Mouse (Mus musculus) limb, embryonic 11.5 days (tissue): ENCODE measurements around the gene Slfn3. TPM values are rescaled to one million over a fixed set of nuclear protein-coding genes. Genes with fewer than 3 reads are reported as not detected.
"Not testable (repeated sequence)": the region's sequence is repeated elsewhere in the genome, so short reads cannot be mapped to it uniquely, and the experiment has no call there.

Experiments used
- ATAC-seq: fragments of 200-750 bp; cut with Nextera tagmentation; 2 replicates; pipeline ENCODE4 v1.8.0; 2017; ENCODE audit warnings: low read depth; ENCODE audit not compliant: insufficient number of reproducible peaks, low FRiP score, low TSS enrichment
- DNase-seq: peaks from one replicate; pipeline ENCODE4 v3.0.0-alpha.2; 2015; ENCODE audit warnings: low spot score
- H3K27ac ChIP-seq: fragments of 300-500 bp; sonication (generic); replicated peaks from 2 replicates; pipeline ENCODE4 v1.5.1; 2014; ENCODE audit warnings: low read depth, mild to moderate bottlenecking, low read length
- H3K27me3 ChIP-seq: fragments of 300-500 bp; sonication (generic); 2 replicates; pipeline ENCODE4 v1.6.1; 2014; ENCODE audit warnings: mild to moderate bottlenecking, low read length, mixed read lengths; ENCODE audit not compliant: control insufficient read depth, insufficient read depth
- H3K36me3 ChIP-seq: fragments of 300-500 bp; sonication (generic); 2 replicates; pipeline ENCODE4 v1.6.1; 2014; ENCODE audit warnings: mild to moderate bottlenecking, low read length, moderate library complexity, mixed read lengths; ENCODE audit not compliant: control insufficient read depth, insufficient read depth
- H3K4me1 ChIP-seq: fragments of 300-500 bp; sonication (generic); 2 replicates; pipeline ENCODE4 v1.6.1; 2014; ENCODE audit warnings: low read length, mixed read lengths; ENCODE audit not compliant: control insufficient read depth, insufficient read depth
- H3K4me2 ChIP-seq: fragments of 300-500 bp; sonication (generic); 2 replicates; pipeline ENCODE4 v1.6.1; 2014; ENCODE audit warnings: low read depth, mild to moderate bottlenecking, moderate library complexity; ENCODE audit not compliant: severe bottlenecking
- H3K4me3 ChIP-seq: fragments of 300-500 bp; sonication (generic); 2 replicates; pipeline ENCODE4 v1.5.1; 2014; ENCODE audit warnings: low read depth, low read length
- H3K9ac ChIP-seq: fragments of 300-500 bp; sonication (generic); 2 replicates; pipeline ENCODE4 v1.6.1; 2014; ENCODE audit warnings: mild to moderate bottlenecking, low read length
- H3K9me3 ChIP-seq: fragments of 300-500 bp; sonication (generic); 2 replicates; pipeline ENCODE4 v1.6.1; 2016; ENCODE audit warnings: low read length; ENCODE audit not compliant: control insufficient read depth
- WGBS: fragments of 180-500 bp; shearing (Covaris S2); extraction: QIAGEN DNeasy Blood & Tissue Kit; methylation state at CpG from one replicate; pipeline ENCODE4 v1.1.7; 2014; 5-methylcytosine and 5-hydroxymethylcytosine counted together
- polyA plus RNA-seq: library from polyadenylated mRNA; unstranded; fragments of >200 nt; fragmentation: Nextera tagmentation; extraction: Ambion mirVana; gene quantifications from 2 replicates; pipeline ENCODE4 v1.2.1, GENCODE M21; 2014

The Slfn3 gene
- polyA plus RNA-seq, 1 experiment from 2014 or later: 1.0 TPM

GRCm38 (mm10) chr11:83223793-83224192 is 32.7 kb downstream of the Slfn3 start:
- DNase-seq, H3K4me1 ChIP-seq, H3K36me3 ChIP-seq, H3K4me2 ChIP-seq, ATAC-seq, H3K9ac ChIP-seq, H3K27me3 ChIP-seq, H3K27ac ChIP-seq, H3K9me3 ChIP-seq, H3K4me3 ChIP-seq: not testable (repeated sequence)
- 76% methylated on average over 5 of the region's 5 CpGs for WGBS

- 87% methylated on average over 9 of the region's 9 CpGs for WGBS
Observed at GRCm38 (mm10) chr11:83224217-83224616, 33.1 kb downstream of the Slfn3 start.

DNA sequence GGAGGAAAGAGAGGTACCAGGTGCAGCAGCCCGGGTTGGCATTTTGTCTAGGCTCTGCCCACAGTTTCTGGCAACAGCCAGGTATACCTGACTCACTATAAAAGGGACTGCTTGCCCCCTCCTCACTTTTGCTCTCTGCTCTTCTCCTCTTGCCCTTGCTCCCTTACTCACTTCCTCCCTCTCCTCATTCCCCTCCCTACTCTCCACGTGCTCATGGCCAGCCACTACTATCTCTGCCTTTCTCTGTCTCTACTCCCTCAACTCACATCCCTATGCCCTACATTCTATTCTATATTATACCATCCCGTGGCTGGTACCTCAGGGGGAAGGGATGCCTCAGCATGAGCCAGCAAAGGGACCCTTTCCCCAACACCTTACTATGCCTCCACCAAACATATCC is 33.6 kb downstream of the Slfn3 start:
- H3K9me3 ChIP-seq: no peaks in the 10 kb centered on the region
- no peaks in the 10 kb centered on the region for H3K4me1 ChIP-seq
- H3K27ac ChIP-seq: no peak overlapping the region
- no peak overlapping the region for H3K4me3 ChIP-seq
- no peaks in the 10 kb centered on the region for H3K36me3 ChIP-seq
- no peak overlapping the region for H3K4me2 ChIP-seq
- H3K27me3 ChIP-seq: no peaks in the 10 kb centered on the region
- ATAC-seq (no peak), DNase-seq (no peak)
- WGBS: 79% methylated on average over 3 of the region's 3 CpGs
- H3K9ac ChIP-seq: no peak overlapping the region

More at GRCm38 (mm10) chr11:83224217-83224616, 33.1 kb downstream of the Slfn3 start:
- Histone ChIP-seq H3K4me1 (no peaks in the 10 kb centered on the region), H3K36me3 (no peaks in the 10 kb centered on the region), H3K4me3 (no peak overlapping the region), H3K27ac (no peak overlapping the region), H3K27me3 (no peaks in the 10 kb centered on the region), H3K4me2 (no peak overlapping the region), H3K9me3 (no peaks in the 10 kb centered on the region), H3K9ac (no peak overlapping the region)
- DNase-seq: no peak
- ATAC-seq: no peak

GRCm38 (mm10) chr11:83225371-83225960 is 34.3 kb downstream of the Slfn3 start:
- no peak for ATAC-seq
- no peaks in the 10 kb centered on the region for H3K27me3 ChIP-seq
- H3K9me3 ChIP-seq: no peaks in the 10 kb centered on the region
- H3K27ac ChIP-seq: no peak overlapping the region
- no peak overlapping the region for H3K9ac ChIP-seq
- WGBS: 89% methylated on average over 9 of the region's 9 CpGs
- H3K36me3 ChIP-seq: no peaks in the 10 kb centered on the region
- no peak for DNase-seq
- no peak overlapping the region for H3K4me3 ChIP-seq
- H3K4me2 ChIP-seq: no peak overlapping the region
- H3K4me1 ChIP-seq: no peaks in the 10 kb centered on the region

GRCm38 (mm10) chr11:83227926-83228723 is 37.0 kb downstream of the Slfn3 start:
- no peaks in the 10 kb centered on the region for H3K36me3 ChIP-seq
- WGBS: 86% methylated on average over 7 of the region's 7 CpGs
- no peaks in the 10 kb centered on the region for H3K27me3 ChIP-seq
- no peak overlapping the region for H3K9ac ChIP-seq
- DNase-seq: no peak
- no peak overlapping the region for H3K27ac ChIP-seq
- H3K4me3 ChIP-seq: no peak overlapping the region
- no peaks in the 10 kb centered on the region for H3K4me1 ChIP-seq
- H3K4me2 ChIP-seq: no peak overlapping the region
- no peaks in the 10 kb centered on the region for H3K9me3 ChIP-seq
- no peak for ATAC-seq

- DNase-seq: no peak
- Histone ChIP-seq H3K4me1 (no peaks in the 10 kb centered on the region), H3K27ac (no peak overlapping the region), H3K9ac (no peak overlapping the region), H3K4me3 (no peak overlapping the region), H3K27me3 (no peaks in the 10 kb centered on the region), H3K9me3 (no peaks in the 10 kb centered on the region), H3K4me2 (no peak overlapping the region), H3K36me3 (no peaks in the 10 kb centered on the region)
- WGBS: 76% methylated on average over 3 of the region's 3 CpGs
- ATAC-seq: no peak
Observed at GRCm38 (mm10) chr11:83230966-83231365, 39.8 kb downstream of the Slfn3 start.

- not testable (repeated sequence) for DNase-seq, H3K36me3 ChIP-seq, H3K9me3 ChIP-seq, H3K4me3 ChIP-seq, H3K27ac ChIP-seq, H3K9ac ChIP-seq, ATAC-seq, H3K4me1 ChIP-seq, H3K27me3 ChIP-seq, H3K4me2 ChIP-seq
- WGBS: 61% methylated on average over 5 of the region's 5 CpGs
Observed at GRCm38 (mm10) chr11:83233621-83234020, 42.5 kb downstream of the Slfn3 start.

GRCm38 (mm10) chr11:83237390-83237789 is 46.3 kb downstream of the Slfn3 start:
- H3K36me3 ChIP-seq, DNase-seq, H3K9ac ChIP-seq, H3K4me1 ChIP-seq, H3K27me3 ChIP-seq, H3K27ac ChIP-seq, ATAC-seq, H3K4me3 ChIP-seq, H3K4me2 ChIP-seq, H3K9me3 ChIP-seq: not testable (repeated sequence)
- WGBS: 83% methylated on average over 9 of the region's 9 CpGs
